Mouse (Mus musculus): ENCODE results near the gene 1700019A02Rik.

DNA sequence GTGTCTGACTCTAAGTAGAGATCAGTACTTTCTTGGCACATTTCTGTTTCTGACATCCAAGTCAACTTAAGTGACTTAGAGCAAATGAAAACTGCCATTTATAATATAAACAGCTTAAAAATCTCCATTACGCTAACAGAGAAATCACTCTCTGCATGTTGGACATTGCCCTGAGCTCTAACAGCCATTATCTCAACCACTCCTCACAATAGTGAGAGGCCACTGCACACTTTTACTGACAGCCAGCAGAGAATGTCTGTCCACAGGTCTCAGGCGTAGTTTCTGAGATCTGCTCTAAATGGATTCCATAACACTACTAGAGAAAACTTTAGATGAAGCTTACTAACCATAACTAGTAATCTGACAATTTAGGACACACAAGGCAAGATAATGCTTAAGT, 16.5 kb upstream of the 1700019A02Rik start:
- TF ChIP-seq CTCF (IDR thresholded peaks at IDR 0.05; ENCODE audit: borderline replicate concordance, control insufficient read depth, extremely low read depth, insufficient read depth, low read length, poor library complexity) (no peak), POLR2A (IDR thresholded peaks at IDR 0.05; ENCODE audit: control insufficient read depth, extremely low read depth, insufficient read depth, low read length, poor library complexity) (no peak)

All from thymus, adult 2 months (tissue).